Comparison of ENCODE assay signal across 16 mouse cellular contexts in genomic region chr1:122055146-122055545, GRCm38 (mm10).
DNase-seq lines count a peak whose midpoint lies in the region; ATAC-seq and TF ChIP-seq lines count a peak whose summit lies in the region.
"Had no signal": no experiment of that assay in that cellular context is flagged by ENCODE, and none has a peak within 500 bp of the region (broad histone marks: within the 10 kb centered on the region; RNA-seq: fewer than 3 reads in every experiment).

No protein-coding gene starts in this region.

- ATAC-seq in intestine, postnatal 0 days, result no peak
- no peak for ATAC-seq in intestine, embryonic 16.5 days
- ATAC-seq in midbrain, embryonic 14.5 days (ENCODE audit: low FRiP score, low TSS enrichment), result no peak
- no peak for ATAC-seq in midbrain, embryonic 16.5 days
- ATAC-seq: CD4-positive, CD25-positive, alpha-beta regulatory T cell, adult 4 months; liver, embryonic 12.5 days had no signal

- H3K4me1 ChIP-seq in intestine, postnatal 0 days (replicated peaks; ENCODE audit: control insufficient read depth, insufficient read depth, low read length), result no peaks in the 10 kb centered on the region
- no peaks in the 10 kb centered on the region for H3K4me1 ChIP-seq in intestine, embryonic 16.5 days (ENCODE audit: control insufficient read depth, insufficient read depth, low read length)
- H3K4me1 ChIP-seq in midbrain, embryonic 14.5 days (ENCODE audit: control insufficient read depth, insufficient read depth, low read length), result no peaks in the 10 kb centered on the region
- H3K4me1 ChIP-seq in midbrain, embryonic 16.5 days (ENCODE audit: control insufficient read depth, insufficient read depth, low read length), result no peaks in the 10 kb centered on the region
- H3K4me1 ChIP-seq: embryonic facial prominence, embryonic 13.5 days; liver, embryonic 12.5 days had no signal

- no peaks in the 10 kb centered on the region for H3K9me3 ChIP-seq in intestine, postnatal 0 days (ENCODE audit: control insufficient read depth)
- no peaks in the 10 kb centered on the region for H3K9me3 ChIP-seq in intestine, embryonic 16.5 days (ENCODE audit: control insufficient read depth, low read length)
- H3K9me3 ChIP-seq in midbrain, embryonic 14.5 days (ENCODE audit: control insufficient read depth, low read length), result no peaks in the 10 kb centered on the region
- H3K9me3 ChIP-seq in midbrain, embryonic 16.5 days (replicated peaks; ENCODE audit: control insufficient read depth, low read length, poor library complexity, severe bottlenecking), result no peaks in the 10 kb centered on the region
- H3K9me3 ChIP-seq: embryonic facial prominence, embryonic 13.5 days; liver, embryonic 12.5 days had no signal

- peak; percentile 30; the same call in 1 of the 2 replicates for TF ChIP-seq CTCF in intestine, postnatal 0 days (IDR thresholded peaks at IDR 0.05; ENCODE audit: low read depth)

- no peak overlapping the region for H3K4me3 ChIP-seq in intestine, postnatal 0 days (ENCODE audit: low read depth, low read length)
- no peak overlapping the region for H3K4me3 ChIP-seq in intestine, embryonic 16.5 days (ENCODE audit: low read length)
- no peak overlapping the region for H3K4me3 ChIP-seq in midbrain, embryonic 14.5 days (replicated peaks; ENCODE audit: low read depth, low read length)
- no peak overlapping the region for H3K4me3 ChIP-seq in midbrain, embryonic 16.5 days (ENCODE audit: low read depth, low read length)
- H3K4me3 ChIP-seq: embryonic facial prominence, embryonic 13.5 days; liver, embryonic 12.5 days; myocyte had no signal

- peak; percentile 33 for DNase-seq in midbrain, embryonic 14.5 days
- DNase-seq in R1 (ENCODE audit: low read depth, low spot score), result peak; percentile 11
- peak; percentile 6 for DNase-seq in embryo, embryonic 11 days
- DNase-seq in heart, adult 9 months (ENCODE audit: low spot score in 2 of 2), result no peak
- DNase-seq: cerebellum, adult 2 months; gastrocnemius, postnatal 14 days; heart, postnatal 36 days; layer of hippocampus, adult 9-11 months; right cerebral cortex, postnatal 25 days had no signal

- no peak overlapping the region for H3K9ac ChIP-seq in intestine, postnatal 0 days (ENCODE audit: low read depth, low read length)
- no peak overlapping the region for H3K9ac ChIP-seq in intestine, embryonic 16.5 days (ENCODE audit: low read depth, low read length)
- no peak overlapping the region for H3K9ac ChIP-seq in midbrain, embryonic 14.5 days (replicated peaks; ENCODE audit: low read length)
- H3K9ac ChIP-seq in midbrain, embryonic 16.5 days (ENCODE audit: low read depth, low read length), result no peak overlapping the region
- H3K9ac ChIP-seq: embryonic facial prominence, embryonic 13.5 days; liver, embryonic 12.5 days had no signal

- H3K27me3 ChIP-seq in intestine, postnatal 0 days (replicated peaks; ENCODE audit: control insufficient read depth, insufficient read depth, low read length), result no peaks in the 10 kb centered on the region
- H3K27me3 ChIP-seq in intestine, embryonic 16.5 days (replicated peaks; ENCODE audit: control insufficient read depth, insufficient read depth, low read length), result no peaks in the 10 kb centered on the region
- H3K27me3 ChIP-seq in midbrain, embryonic 14.5 days (ENCODE audit: control insufficient read depth, insufficient read depth, low read length), result no peaks in the 10 kb centered on the region
- no peaks in the 10 kb centered on the region for H3K27me3 ChIP-seq in midbrain, embryonic 16.5 days (ENCODE audit: control insufficient read depth, insufficient read depth, low read depth, low read length)
- H3K27me3 ChIP-seq: embryonic facial prominence, embryonic 13.5 days; liver, embryonic 12.5 days had no signal

- no peak overlapping the region for H3K27ac ChIP-seq in intestine, postnatal 0 days (ENCODE audit: low read depth, low read length)
- H3K27ac ChIP-seq in intestine, embryonic 16.5 days (ENCODE audit: low read length), result no peak overlapping the region
- no peak overlapping the region for H3K27ac ChIP-seq in midbrain, embryonic 14.5 days (replicated peaks; ENCODE audit: low read depth, low read length)
- H3K27ac ChIP-seq in midbrain, embryonic 16.5 days (ENCODE audit: low read length), result no peak overlapping the region
- H3K27ac ChIP-seq: embryonic facial prominence, embryonic 13.5 days; liver, embryonic 12.5 days had no signal

- 67% methylated on average over 1 of the region's 1 CpGs for WGBS in intestine, postnatal 0 days
- WGBS in intestine, embryonic 16.5 days, result 63% methylated on average over 1 of the region's 1 CpGs
- WGBS in midbrain, embryonic 14.5 days, result 79% methylated on average over 1 of the region's 1 CpGs
- whole genome bisulfite sequencing in midbrain, embryonic 16.5 days, result 75% methylated on average over 1 of the region's 1 CpGs

- H3K4me2 ChIP-seq in intestine, postnatal 0 days (replicated peaks; ENCODE audit: low read depth), result no peak overlapping the region
- no peak overlapping the region for H3K4me2 ChIP-seq in intestine, embryonic 16.5 days (ENCODE audit: low read depth, low read length)
- H3K4me2 ChIP-seq in midbrain, embryonic 14.5 days (ENCODE audit: low read length), result no peak overlapping the region
- H3K4me2 ChIP-seq in midbrain, embryonic 16.5 days (ENCODE audit: low read length), result no peak overlapping the region
- H3K4me2 ChIP-seq: embryonic facial prominence, embryonic 13.5 days; liver, embryonic 12.5 days had no signal

- H3K36me3 ChIP-seq in intestine, postnatal 0 days (ENCODE audit: control insufficient read depth, insufficient read depth), result no peaks in the 10 kb centered on the region
- H3K36me3 ChIP-seq in intestine, embryonic 16.5 days (ENCODE audit: control insufficient read depth, insufficient read depth, low read length), result no peaks in the 10 kb centered on the region
- H3K36me3 ChIP-seq in midbrain, embryonic 14.5 days (ENCODE audit: control insufficient read depth, insufficient read depth, low read length), result no peaks in the 10 kb centered on the region
- H3K36me3 ChIP-seq in midbrain, embryonic 16.5 days (ENCODE audit: control insufficient read depth, insufficient read depth, low read length), result no peaks in the 10 kb centered on the region
- H3K36me3 ChIP-seq: embryonic facial prominence, embryonic 13.5 days; liver, embryonic 12.5 days had no signal

Comparison
In these comparisons a context has a peak if more than half of its experiments do, and no peak if none do; other contexts are left out.
1. DNase-seq: peak in midbrain, embryonic 14.5 days (single experiment), R1 (single experiment) and embryo, embryonic 11 days (single experiment); none in heart, adult 9 months (0 of 2).